Mouse (Mus musculus): ENCODE measurements around the gene Klhl2. TPM values are rescaled to one million over a fixed set of nuclear protein-coding genes. Genes with fewer than 3 reads are reported as not detected.

Gene Klhl2
- polyA plus RNA-seq, 1 experiment from 2014 or later: 8.4 TPM

DNA sequence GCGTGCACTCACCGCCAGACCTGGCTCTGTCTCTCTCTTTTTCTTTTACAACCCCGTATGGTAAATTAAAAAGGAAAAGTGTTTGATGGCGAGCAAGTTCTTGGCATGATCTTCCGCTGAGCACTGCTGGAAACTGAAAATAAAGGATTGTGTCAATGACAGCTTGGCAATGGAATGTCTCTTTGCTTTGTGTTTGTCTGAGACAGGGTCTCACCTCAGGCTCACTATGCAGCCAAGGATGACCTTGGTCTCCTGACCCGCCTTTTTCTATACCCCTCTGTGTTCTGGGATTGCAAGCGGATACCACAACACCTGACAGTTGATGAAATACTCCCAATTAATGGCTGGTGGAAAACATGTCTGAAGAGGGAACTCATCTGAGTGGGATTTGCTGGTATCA, 80.2 kb downstream of the Klhl2 start:
- no peak for DNase-seq (ENCODE audit: low spot score)

- no peak for DNase-seq (ENCODE audit: low spot score)
These were observed 81.2 kb downstream of the Klhl2 start for GRCm38 (mm10) chr8:64768645-64769044.

GRCm38 (mm10) chr8:64767047-64767446, 82.8 kb downstream of the Klhl2 start:
- DNase-seq (ENCODE audit: low spot score): no peak

DNA sequence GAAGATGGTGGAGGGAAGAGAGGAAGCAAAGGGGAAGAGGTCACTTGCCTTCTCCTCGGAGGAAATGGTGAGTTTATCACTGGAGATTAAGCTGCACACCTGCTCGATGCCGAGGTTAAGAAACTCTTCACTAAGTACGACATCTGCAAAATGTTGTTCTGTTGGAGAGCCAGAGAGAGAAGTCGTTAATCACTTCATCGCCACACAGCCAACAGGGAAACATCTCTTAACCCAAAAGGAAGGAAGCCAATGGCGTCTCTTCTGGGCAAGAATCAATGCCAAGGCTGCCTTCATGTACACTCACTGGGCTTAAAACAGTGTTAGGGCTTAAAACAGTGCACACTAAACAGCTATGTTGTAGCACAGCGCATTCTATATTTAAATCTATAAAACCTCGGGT, 85.7 kb downstream of the Klhl2 start:
- peak; percentile 24 for DNase-seq (ENCODE audit: low spot score)

GRCm38 (mm10) chr8:64762751-64763150, 87.1 kb downstream of the Klhl2 start:
- DNase-seq (ENCODE audit: low spot score): no peak

DNA sequence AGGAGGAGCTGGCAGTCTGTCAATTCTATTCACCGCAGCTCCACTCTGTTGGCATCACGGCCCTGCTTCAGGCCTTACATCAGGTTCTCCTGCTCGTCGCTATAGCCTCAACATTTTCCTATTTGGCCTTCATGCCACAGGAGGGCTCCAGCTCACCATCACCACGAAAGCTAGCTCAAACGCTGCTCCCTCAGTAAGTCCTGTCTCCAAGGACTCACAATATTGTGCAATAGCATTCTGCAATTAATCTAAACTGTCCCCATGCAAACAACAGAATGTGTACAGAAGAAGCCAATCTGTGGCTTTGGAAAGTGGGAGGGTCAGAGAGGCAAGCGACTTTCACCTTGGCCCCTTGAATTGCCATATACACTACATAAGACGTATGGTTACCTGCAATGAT, 88.4 kb downstream of the Klhl2 start:
- no peak for DNase-seq (ENCODE audit: low spot score)

DNA sequence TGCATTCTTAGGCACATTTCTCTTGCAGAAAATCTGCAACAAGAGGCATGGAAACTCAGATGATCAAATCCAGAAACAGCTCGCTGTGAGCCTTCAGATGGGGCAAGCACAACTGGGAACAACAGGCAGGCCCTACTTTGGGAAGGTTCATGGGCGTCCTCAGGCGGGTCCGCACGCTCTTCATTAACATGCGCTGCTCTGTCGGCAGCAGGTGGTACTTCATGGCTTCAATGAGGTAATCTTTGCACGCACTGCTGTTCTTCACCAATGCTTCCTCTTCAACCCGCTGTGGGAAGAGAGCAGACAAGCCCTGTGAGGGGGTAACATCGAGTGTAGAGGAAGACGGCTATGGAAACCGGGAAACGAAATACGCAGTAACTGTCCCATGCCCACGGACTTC, 91.9 kb downstream of the Klhl2 start:
- DNase-seq (ENCODE audit: low spot score): no peak

DNA sequence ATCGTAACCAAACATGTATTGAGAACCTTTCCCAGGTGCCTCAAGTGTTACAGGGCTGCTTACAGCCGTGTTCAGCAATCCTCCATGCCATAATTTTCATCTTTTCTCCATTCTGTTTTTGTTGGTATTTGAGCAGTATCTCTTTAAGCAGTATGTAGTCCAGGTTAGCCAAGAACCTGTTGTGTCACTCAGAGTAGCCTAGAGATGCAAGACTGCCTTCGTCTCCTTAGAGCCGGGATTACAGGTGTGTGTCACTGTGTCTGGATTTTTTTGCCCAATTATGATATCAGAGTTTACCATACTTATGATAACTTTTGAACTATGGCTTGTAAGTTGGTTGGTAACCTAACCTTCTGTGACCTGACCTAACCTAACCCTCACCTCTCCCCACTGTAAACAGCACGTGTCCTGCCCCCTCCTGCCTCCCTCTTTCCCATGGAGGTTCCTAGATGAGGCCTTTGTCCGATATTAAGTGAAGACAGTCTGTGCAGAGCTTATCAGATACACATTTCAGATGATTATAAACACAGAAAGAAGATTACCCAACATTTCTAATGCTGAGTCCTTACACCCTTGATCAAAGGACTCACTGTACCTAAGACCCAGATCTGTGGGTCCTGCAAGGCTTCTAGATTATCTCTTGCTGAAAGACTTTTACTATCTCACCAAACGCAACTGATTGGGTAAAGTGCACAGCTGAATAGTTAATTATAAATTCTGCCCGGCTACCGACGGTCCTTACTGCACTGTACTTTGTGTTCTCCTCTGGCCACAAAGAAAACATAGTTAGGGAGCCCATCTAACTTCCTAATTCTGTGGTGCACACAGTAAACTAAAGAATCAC, 103.4 kb downstream of the Klhl2 start:
- no peak for DNase-seq (ENCODE audit: low spot score)

DNA sequence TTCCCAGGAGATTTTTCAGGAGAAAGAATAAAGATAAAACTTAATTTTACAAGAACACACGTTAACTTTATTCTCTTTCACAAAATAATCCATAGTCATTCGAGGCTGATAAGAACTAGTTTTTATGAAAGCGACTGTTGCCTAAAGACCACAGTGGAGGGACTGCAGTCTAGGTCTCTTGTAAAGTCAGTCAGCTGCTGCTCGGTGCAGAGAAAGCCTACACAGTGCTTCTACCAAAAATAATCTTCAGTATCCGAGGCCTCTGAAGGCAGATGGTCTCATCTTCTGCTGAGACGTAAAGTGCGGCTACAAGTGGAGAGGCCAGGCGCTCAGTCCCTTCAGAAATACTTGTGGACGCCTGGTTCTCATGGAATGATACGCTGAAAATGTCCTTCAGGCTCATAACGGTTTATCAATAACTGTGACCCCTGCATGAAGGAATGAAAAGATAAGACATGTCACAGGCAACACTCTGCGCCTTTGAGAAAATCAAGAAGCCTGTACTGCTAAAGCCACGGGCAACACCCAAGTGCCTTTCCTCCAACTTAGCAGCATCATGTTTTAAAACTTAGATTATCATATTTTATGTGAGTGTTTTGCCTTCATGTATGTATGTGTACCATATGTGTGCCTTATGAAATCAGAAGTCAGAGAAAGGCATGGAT, 109.1 kb downstream of the Klhl2 start:
- DNase-seq (ENCODE audit: low spot score): no peak

DNA sequence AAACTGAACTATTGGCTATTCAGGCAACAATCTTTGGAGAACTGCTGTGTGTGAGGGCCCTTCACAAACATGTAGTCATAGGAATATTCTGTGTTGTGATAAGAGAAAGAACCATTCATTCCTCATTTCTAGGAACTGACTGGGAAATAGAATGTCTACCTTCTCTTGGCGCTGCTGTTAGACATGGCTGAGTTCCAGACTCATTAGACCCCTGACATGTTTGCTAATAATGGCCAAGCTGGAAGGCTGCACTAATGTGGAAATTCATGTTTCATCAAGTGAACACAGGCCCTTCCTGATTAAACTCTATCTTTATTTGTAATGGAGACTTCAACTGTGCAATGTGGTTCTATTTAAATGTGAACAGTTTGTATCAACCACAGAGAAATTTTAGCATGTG, 110.9 kb downstream of the Klhl2 start:
- DNase-seq (ENCODE audit: low spot score): no peak

GRCm38 (mm10) chr8:64736767-64737323, 113.0 kb downstream of the Klhl2 start:
- DNase-seq (ENCODE audit: low spot score): no peak

GRCm38 (mm10) chr8:64735161-64735560, 114.7 kb downstream of the Klhl2 start:
- no peak for DNase-seq (ENCODE audit: low spot score)

DNA sequence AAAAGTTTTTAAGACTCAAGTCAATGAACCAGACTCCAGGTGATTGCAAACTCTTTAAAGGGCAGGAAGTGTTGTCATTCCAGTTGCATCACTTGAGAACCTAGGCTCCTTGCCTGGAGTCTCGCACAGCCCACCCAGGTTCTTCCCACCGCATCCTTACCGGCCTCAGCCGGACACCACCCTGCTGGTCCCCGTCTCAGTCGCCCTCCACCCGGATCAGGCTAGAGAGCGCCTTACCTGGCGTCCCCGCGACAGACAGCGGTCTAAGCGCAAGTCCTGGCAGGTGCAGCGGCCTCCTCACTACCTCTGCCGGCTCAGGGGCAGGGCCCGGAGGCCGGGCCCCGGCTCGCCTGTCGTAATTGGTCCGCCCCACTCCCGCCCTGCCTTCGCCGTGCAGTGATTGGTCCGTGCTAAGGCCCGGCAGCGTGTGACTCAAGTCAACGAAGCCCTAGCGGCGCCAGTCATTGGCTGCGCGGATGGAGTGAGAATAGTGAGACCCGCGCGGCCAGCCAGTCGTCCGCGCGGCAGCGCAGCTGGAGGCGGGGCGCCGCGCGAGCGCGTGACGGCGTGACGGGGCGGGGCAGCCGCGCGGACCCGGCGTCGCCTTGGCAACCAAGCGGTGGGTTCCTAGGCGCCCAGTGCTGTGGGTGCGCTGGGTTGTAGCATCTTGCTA, 116.4 kb downstream of the Klhl2 start, which contains the start of gene Msmo1:
Gene Msmo1, minus strand, starts transcription at position 522 of the 673 bp plus-strand sequence.
- DNase-seq (ENCODE audit: low spot score): peak; percentile 99

- no peak for DNase-seq (ENCODE audit: low spot score)
These were observed 117.2 kb downstream of the Klhl2 start for GRCm38 (mm10) chr8:64732596-64732995.

DNA sequence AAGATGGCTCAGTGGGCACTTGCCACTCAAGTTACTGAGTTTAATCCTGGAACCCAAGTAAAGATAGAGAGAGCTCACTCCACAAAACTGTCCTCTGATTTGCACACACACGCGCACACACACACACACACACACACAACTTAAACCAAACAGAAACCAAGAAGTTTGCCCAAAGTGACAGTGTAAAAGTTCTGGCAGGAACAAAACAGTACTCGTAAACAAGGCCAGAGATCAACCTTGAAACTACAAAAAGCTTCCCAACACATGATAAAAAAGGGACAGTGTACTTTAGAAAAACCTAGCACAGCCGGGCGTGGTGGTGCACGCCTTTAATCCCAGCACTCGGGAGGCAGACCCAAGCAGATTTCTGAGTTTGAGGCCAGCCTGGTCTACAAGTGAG, 121.7 kb downstream of the Klhl2 start:
- DNase-seq (ENCODE audit: low spot score): no peak

DNA sequence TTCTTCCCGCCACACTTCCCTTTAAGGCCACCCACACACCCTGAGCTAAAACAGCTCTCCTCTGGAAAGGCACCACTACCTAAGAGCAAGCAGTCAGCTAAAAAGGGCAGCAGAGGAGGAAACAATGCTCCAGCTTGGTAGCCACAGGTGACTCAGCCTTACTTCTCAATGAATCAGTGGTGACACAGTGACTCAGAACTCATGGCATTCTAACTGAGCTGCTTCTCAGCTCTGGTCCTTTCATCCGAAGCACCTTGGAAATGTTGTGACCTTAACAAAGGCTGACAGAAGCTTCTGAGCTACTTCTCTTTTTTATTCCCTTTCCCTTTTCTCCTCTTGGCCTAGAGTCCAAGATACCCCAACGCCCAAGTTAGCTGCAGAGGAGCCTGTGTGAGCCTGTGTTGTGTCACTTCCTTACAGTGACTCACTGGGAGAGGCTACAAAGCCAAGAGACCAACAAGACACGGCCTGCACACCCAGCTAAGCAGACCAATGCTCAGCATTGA, 123.6 kb downstream of the Klhl2 start:
- no peak for DNase-seq (ENCODE audit: low spot score)

GRCm38 (mm10) chr8:64723206-64723605, 126.6 kb downstream of the Klhl2 start:
- peak; percentile 37 for DNase-seq (ENCODE audit: low spot score)

DNA sequence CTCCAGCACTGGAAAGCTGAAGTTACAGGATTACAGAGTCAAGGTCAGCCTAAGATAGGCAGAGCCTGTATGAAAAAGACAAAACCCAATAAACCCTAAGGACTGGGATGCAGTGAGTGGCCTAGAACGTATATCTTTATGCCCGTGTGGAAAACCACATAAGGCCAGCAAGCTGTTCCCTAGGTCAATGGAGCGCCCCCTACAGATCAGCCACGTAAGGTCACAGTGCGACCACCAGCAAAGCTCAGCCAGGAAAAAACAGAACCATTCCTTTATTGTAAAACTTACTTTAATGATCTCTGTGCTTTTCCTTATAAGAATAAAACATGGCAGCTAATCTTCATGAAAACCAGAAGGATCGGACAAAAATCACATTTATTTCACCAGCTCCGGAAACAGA, 131.9 kb downstream of the Klhl2 start:
- DNase-seq (ENCODE audit: low spot score): no peak

GRCm38 (mm10) chr8:64712499-64712898, 137.3 kb downstream of the Klhl2 start:
- DNase-seq (ENCODE audit: low spot score): no peak

GRCm38 (mm10) chr8:64711544-64711943, 138.3 kb downstream of the Klhl2 start:
- DNase-seq (ENCODE audit: low spot score): no peak

- DNase-seq (ENCODE audit: low spot score): no peak
These were observed 142.3 kb downstream of the Klhl2 start for GRCm38 (mm10) chr8:64707481-64707880.

- no peak for DNase-seq (ENCODE audit: low spot score)
These were observed 146.6 kb downstream of the Klhl2 start for GRCm38 (mm10) chr8:64703191-64703590.
